Mouse (Mus musculus) forebrain, postnatal 0 days (tissue): ENCODE results near the gene Ldhb. TPM values are rescaled to one million over a fixed set of nuclear protein-coding genes. Genes with fewer than 3 reads are reported as not detected.
A peak's percentile ranks its signal among the peaks of the same experiment; 100 is the strongest.

Experiments used
- ATAC-seq: fragments of 200-750 bp; cut with Nextera tagmentation; 2 replicates; pipeline ENCODE4 v1.8.0; 2017; ENCODE audit warnings: mild to moderate bottlenecking, moderate library complexity
- DNase-seq: peaks from one replicate; pipeline ENCODE4 v3.0.0-alpha.2; 2015
- H3K27ac ChIP-seq: fragments of 300-500 bp; sonication (generic); 2 replicates; pipeline ENCODE4 v1.5.1; 2014; ENCODE audit warnings: low read depth, mild to moderate bottlenecking, antibody characterized with exemption, low read length, moderate library complexity, mixed read lengths
- H3K27me3 ChIP-seq: fragments of 300-500 bp; sonication (generic); 2 replicates; pipeline ENCODE4 v1.6.1; 2014; ENCODE audit warnings: mild to moderate bottlenecking, low read length, mixed read lengths; ENCODE audit not compliant: insufficient read depth
- H3K36me3 ChIP-seq: fragments of 300-500 bp; sonication (generic); 2 replicates; pipeline ENCODE4 v1.6.1; 2014; ENCODE audit warnings: mild to moderate bottlenecking, moderate library complexity; ENCODE audit not compliant: insufficient read depth
- H3K4me1 ChIP-seq: fragments of 300-500 bp; sonication (generic); 2 replicates; pipeline ENCODE4 v1.6.1; 2014; ENCODE audit warnings: antibody characterized with exemption; ENCODE audit not compliant: insufficient read depth
- H3K4me2 ChIP-seq: fragments of 300-500 bp; sonication (generic); 2 replicates; pipeline ENCODE4 v1.6.1; 2014; ENCODE audit warnings: low read depth, mild to moderate bottlenecking, moderate library complexity
- H3K4me3 ChIP-seq: fragments of 300-500 bp; sonication (generic); 2 replicates; pipeline ENCODE4 v1.5.1; 2014; ENCODE audit warnings: low read depth, low read length, mixed read lengths
- H3K9ac ChIP-seq: fragments of 300-500 bp; sonication (generic); 2 replicates; pipeline ENCODE4 v1.6.1; 2014; ENCODE audit warnings: mild to moderate bottlenecking
- H3K9me3 ChIP-seq: fragments of 300-500 bp; sonication (generic); 2 replicates; pipeline ENCODE4 v1.6.1; 2016; ENCODE audit warnings: low read length
- CTCF ChIP-seq: sonication (generic); IDR thresholded peaks from 2 replicates; pipeline ENCODE4 v1.5.1; 2016; ENCODE audit warnings: antibody characterized with exemption, control low read depth, low read depth
- WGBS: fragments of 180-500 bp; shearing (Covaris S2); extraction: QIAGEN DNeasy Blood & Tissue Kit; methylation state at CpG from one replicate; pipeline ENCODE4 v1.1.7; 2014; 5-methylcytosine and 5-hydroxymethylcytosine counted together
- polyA plus RNA-seq: library from polyadenylated mRNA; unstranded; fragments of >200 nt; fragmentation: Nextera tagmentation; extraction: Ambion mirVana; gene quantifications from 2 replicates; pipeline ENCODE4 v1.2.1, GENCODE M21; 2015
- total RNA-seq: library from RNA; depleted of rRNA; stranded (reverse); fragments of >200 nt; gene quantifications from 2 replicates; pipeline ENCODE4 v1.2.3, GENCODE M21; 2014

Gene Ldhb
- total and polyA plus RNA-seq, 2 experiments from 2014 or later: 158 to 426 TPM

GRCm38 (mm10) chr6:142514912-142515311 is 7.2 kb upstream of the Ldhb start:
- no peaks in the 10 kb centered on the region for H3K9me3 ChIP-seq
- peak; percentile 49 for DNase-seq
- H3K36me3 ChIP-seq: no peaks in the 10 kb centered on the region
- TF ChIP-seq CTCF: peak; percentile 55
- no peaks in the 10 kb centered on the region for H3K4me1 ChIP-seq
- H3K4me3 ChIP-seq: no peak overlapping the region
- no peak overlapping the region for H3K27ac ChIP-seq
- 3% methylated on average over 10 of the region's 10 CpGs for WGBS
- 0 out of 2 replicates have a peak, but pooled peaks cover 5% of the 10 kb centered on the region for H3K27me3 ChIP-seq
- ATAC-seq: no peak
- H3K9ac ChIP-seq: no peak overlapping the region
- H3K4me2 ChIP-seq: no peak overlapping the region

GRCm38 (mm10) chr6:142512902-142513301 is 5.1 kb upstream of the Ldhb start:
- no peak for ATAC-seq
- no peak overlapping the region for H3K4me3 ChIP-seq
- no peaks in the 10 kb centered on the region for H3K9me3 ChIP-seq
- WGBS: 56% methylated on average over 3 of the region's 3 CpGs
- no peak overlapping the region for H3K9ac ChIP-seq
- DNase-seq: no peak
- 0 out of 2 replicates have a peak, but pooled peaks cover 5% of the 10 kb centered on the region for H3K27me3 ChIP-seq
- H3K4me1 ChIP-seq: 0 out of 2 replicates have a peak, but pooled peaks cover 4% of the 10 kb centered on the region
- no peak for TF ChIP-seq CTCF
- no peaks in the 10 kb centered on the region for H3K36me3 ChIP-seq
- H3K27ac ChIP-seq: no peak overlapping the region
- no peak overlapping the region for H3K4me2 ChIP-seq

- Histone ChIP-seq H3K27ac (no peak overlapping the region), H3K36me3 (no peaks in the 10 kb centered on the region), H3K4me1 (0 out of 2 replicates have a peak, but pooled peaks cover 4% of the 10 kb centered on the region), H3K27me3 (0 out of 2 replicates have a peak, but pooled peaks cover 5% of the 10 kb centered on the region), H3K4me2 (no peak overlapping the region), H3K9ac (no peak overlapping the region), H3K9me3 (no peaks in the 10 kb centered on the region), H3K4me3 (no peak overlapping the region)
- no peak for TF ChIP-seq CTCF
- DNase-seq (no peak), ATAC-seq (no peak)
- 35% methylated on average over 12 of the region's 12 CpGs for WGBS
Observed at GRCm38 (mm10) chr6:142511516-142512135, 3.9 kb upstream of the Ldhb start.

- Histone ChIP-seq H3K4me3 (no peak overlapping the region), H3K27me3 (0 out of 2 replicates have a peak, but pooled peaks cover 5% of the 10 kb centered on the region), H3K4me2 (peak overlapping the region; percentile 87; the same call in 1 of the 2 replicates), H3K4me1 (0 out of 2 replicates have a peak, but pooled peaks cover 4% of the 10 kb centered on the region), H3K36me3 (0 out of 2 replicates have a peak, but pooled peaks cover 5% of the 10 kb centered on the region), H3K27ac (no peak overlapping the region), H3K9me3 (no peaks in the 10 kb centered on the region), H3K9ac (no peak overlapping the region)
- 27% methylated on average over 4 of the region's 4 CpGs for WGBS
- ATAC-seq (no peak), DNase-seq (no peak)
- TF ChIP-seq CTCF: no peak
Observed at GRCm38 (mm10) chr6:142508663-142509062, 906 bp upstream of the Ldhb start.

- H3K4me2 ChIP-seq: peak overlapping the region; percentile 87
- H3K27ac ChIP-seq: peak overlapping the region; percentile 64
- ATAC-seq: peak; percentile 70
- DNase-seq: no peak
- WGBS: 2% methylated on average over 30 of the region's 30 CpGs
- H3K27me3 ChIP-seq: 0 out of 2 replicates have a peak, but pooled peaks cover 5% of the 10 kb centered on the region
- H3K9me3 ChIP-seq: no peaks in the 10 kb centered on the region
- H3K9ac ChIP-seq: peak overlapping the region; percentile 74
- H3K36me3 ChIP-seq: 0 out of 2 replicates have a peak, but pooled peaks cover 5% of the 10 kb centered on the region
- peak overlapping the region; percentile 63 for H3K4me3 ChIP-seq
- no peak for TF ChIP-seq CTCF
- 0 out of 2 replicates have a peak, but pooled peaks cover 4% of the 10 kb centered on the region for H3K4me1 ChIP-seq
Observed at GRCm38 (mm10) chr6:142507033-142507784, 548 bp downstream of the Ldhb start.

- Histone ChIP-seq H3K9me3 (no peaks in the 10 kb centered on the region), H3K9ac (peak overlapping the region; percentile 74), H3K36me3 (peaks cover 8% of the 10 kb centered on the region; the same call in 1 of the 2 replicates), H3K27ac (no peak overlapping the region), H3K4me2 (peak overlapping the region; percentile 87), H3K4me1 (0 out of 2 replicates have a peak, but pooled peaks cover 4% of the 10 kb centered on the region), H3K4me3 (peak overlapping the region; percentile 63), H3K27me3 (0 out of 2 replicates have a peak, but pooled peaks cover 5% of the 10 kb centered on the region)
- WGBS: 6% methylated on average over 10 of the region's 10 CpGs
- DNase-seq: no peak
- ATAC-seq: no peak
- no peak for TF ChIP-seq CTCF
Observed at GRCm38 (mm10) chr6:142506338-142507032, 1.3 kb downstream of the Ldhb start.
